Mouse (Mus musculus) ES-CJ7 (cell line): Measurements from ENCODE around the gene Ddhd1.

Experiments used
- DNase-seq: peaks from one replicate; pipeline ENCODE4 v3.0.0; 2011; ENCODE audit warnings: low read depth, low spot score

Ddhd1 gene

GRCm38 (mm10) chr14:45644786-45645185 is 13.2 kb downstream of the Ddhd1 start:
- DNase-seq: no peak

- DNase-seq: no peak
These were observed 13.7 kb downstream of the Ddhd1 start for GRCm38 (mm10) chr14:45644202-45644601.

- no peak for DNase-seq
These were observed 14.5 kb downstream of the Ddhd1 start for GRCm38 (mm10) chr14:45643461-45643860.

GRCm38 (mm10) chr14:45642795-45643194 is 15.1 kb downstream of the Ddhd1 start:
- DNase-seq: no peak

- DNase-seq: no peak
These were observed 15.7 kb downstream of the Ddhd1 start for GRCm38 (mm10) chr14:45642217-45642616.

- DNase-seq: no peak
These were observed 19.2 kb downstream of the Ddhd1 start for GRCm38 (mm10) chr14:45638717-45639116.

- no peak for DNase-seq
These were observed 22.4 kb downstream of the Ddhd1 start for GRCm38 (mm10) chr14:45635496-45635895.

- DNase-seq: no peak
These were observed 25.0 kb downstream of the Ddhd1 start for GRCm38 (mm10) chr14:45632756-45633537.

GRCm38 (mm10) chr14:45630544-45630943 is 27.4 kb downstream of the Ddhd1 start:
- no peak for DNase-seq

- no peak for DNase-seq
These were observed 28.0 kb downstream of the Ddhd1 start for GRCm38 (mm10) chr14:45629938-45630337.

GRCm38 (mm10) chr14:45618351-45618750 is 39.6 kb downstream of the Ddhd1 start:
- no peak for DNase-seq

- no peak for DNase-seq
These were observed 41.4 kb downstream of the Ddhd1 start for GRCm38 (mm10) chr14:45616526-45616925.

GRCm38 (mm10) chr14:45615776-45616175 is 42.2 kb downstream of the Ddhd1 start:
- no peak for DNase-seq

GRCm38 (mm10) chr14:45614822-45615221 is 43.1 kb downstream of the Ddhd1 start:
- DNase-seq: no peak

- DNase-seq: no peak
These were observed 43.5 kb downstream of the Ddhd1 start for GRCm38 (mm10) chr14:45614406-45614805.

GRCm38 (mm10) chr14:45611654-45612053 is 46.3 kb downstream of the Ddhd1 start:
- peak; percentile 37 for DNase-seq

- DNase-seq: peak; percentile 51
These were observed 55.9 kb downstream of the Ddhd1 start for GRCm38 (mm10) chr14:45602002-45602401.

- DNase-seq: no peak
These were observed 57.4 kb downstream of the Ddhd1 start for GRCm38 (mm10) chr14:45600587-45600986.

GRCm38 (mm10) chr14:45597855-45598254 is 60.1 kb downstream of the Ddhd1 start:
- DNase-seq: no peak

GRCm38 (mm10) chr14:45593261-45593660 is 64.7 kb downstream of the Ddhd1 start:
- no peak for DNase-seq

GRCm38 (mm10) chr14:45588403-45588802 is 69.5 kb downstream of the Ddhd1 start:
- no peak for DNase-seq

GRCm38 (mm10) chr14:45587536-45587935 is 70.4 kb downstream of the Ddhd1 start:
- no peak for DNase-seq

- DNase-seq: no peak
These were observed 74.4 kb downstream of the Ddhd1 start for GRCm38 (mm10) chr14:45583494-45584027.
